Mouse (Mus musculus) limb, embryonic 12.5 days (tissue): ENCODE results near the gene Vopp1. TPM values are rescaled to one million over a fixed set of nuclear protein-coding genes. Genes with fewer than 3 reads are reported as not detected.
"Not testable (repeated sequence)": the region's sequence is repeated elsewhere in the genome, so short reads cannot be mapped to it uniquely, and the experiment has no call there.

Experiments used
- ATAC-seq: fragments of 200-750 bp; cut with Nextera tagmentation; 2 replicates; pipeline ENCODE4 v1.8.0; 2017; ENCODE audit warnings: low read depth, moderate TSS enrichment; ENCODE audit not compliant: insufficient number of reproducible peaks, insufficient read depth, low FRiP score, low TSS enrichment
- H3K27ac ChIP-seq: fragments of 300-500 bp; sonication (generic); 2 replicates; pipeline ENCODE4 v1.5.1; 2016; ENCODE audit warnings: mild to moderate bottlenecking, moderate library complexity
- H3K27me3 ChIP-seq: fragments of 300-500 bp; sonication (generic); 2 replicates; pipeline ENCODE4 v1.6.1; 2016; ENCODE audit warnings: mild to moderate bottlenecking, moderate library complexity
- H3K36me3 ChIP-seq: fragments of 300-500 bp; sonication (generic); 2 replicates; pipeline ENCODE4 v1.6.1; 2016; ENCODE audit warnings: mild to moderate bottlenecking, moderate library complexity
- H3K4me1 ChIP-seq: fragments of 300-500 bp; sonication (generic); replicated peaks from 2 replicates; pipeline ENCODE4 v1.6.1; 2016
- H3K4me2 ChIP-seq: fragments of 300-500 bp; sonication (generic); 2 replicates; pipeline ENCODE4 v1.6.1; 2016; ENCODE audit warnings: mild to moderate bottlenecking, moderate library complexity
- H3K4me3 ChIP-seq: fragments of 300-500 bp; sonication (generic); replicated peaks from 2 replicates; pipeline ENCODE4 v1.5.1; 2016; ENCODE audit warnings: mild to moderate bottlenecking
- H3K9ac ChIP-seq: fragments of 300-500 bp; sonication (generic); replicated peaks from 2 replicates; pipeline ENCODE4 v1.6.1; 2016; ENCODE audit warnings: mild to moderate bottlenecking, moderate library complexity
- H3K9me3 ChIP-seq: fragments of 300-500 bp; sonication (generic); 2 replicates; pipeline ENCODE4 v1.6.1; 2016; ENCODE audit warnings: mild to moderate bottlenecking, moderate library complexity
- WGBS: fragments of 180-500 bp; shearing (Covaris S2); methylation state at CpG from one replicate; pipeline ENCODE4 v1.1.7; 2016; 5-methylcytosine and 5-hydroxymethylcytosine counted together
- polyA plus RNA-seq: library from polyadenylated mRNA; unstranded; fragments of >200 nt; fragmentation: Nextera tagmentation; extraction: Ambion mirVana; gene quantifications from 2 replicates; pipeline ENCODE4 v1.2.1, GENCODE M21; 2016

The Vopp1 gene
- polyA plus RNA-seq, result 59.8 and 63.7 TPM in 2 replicates

DNA sequence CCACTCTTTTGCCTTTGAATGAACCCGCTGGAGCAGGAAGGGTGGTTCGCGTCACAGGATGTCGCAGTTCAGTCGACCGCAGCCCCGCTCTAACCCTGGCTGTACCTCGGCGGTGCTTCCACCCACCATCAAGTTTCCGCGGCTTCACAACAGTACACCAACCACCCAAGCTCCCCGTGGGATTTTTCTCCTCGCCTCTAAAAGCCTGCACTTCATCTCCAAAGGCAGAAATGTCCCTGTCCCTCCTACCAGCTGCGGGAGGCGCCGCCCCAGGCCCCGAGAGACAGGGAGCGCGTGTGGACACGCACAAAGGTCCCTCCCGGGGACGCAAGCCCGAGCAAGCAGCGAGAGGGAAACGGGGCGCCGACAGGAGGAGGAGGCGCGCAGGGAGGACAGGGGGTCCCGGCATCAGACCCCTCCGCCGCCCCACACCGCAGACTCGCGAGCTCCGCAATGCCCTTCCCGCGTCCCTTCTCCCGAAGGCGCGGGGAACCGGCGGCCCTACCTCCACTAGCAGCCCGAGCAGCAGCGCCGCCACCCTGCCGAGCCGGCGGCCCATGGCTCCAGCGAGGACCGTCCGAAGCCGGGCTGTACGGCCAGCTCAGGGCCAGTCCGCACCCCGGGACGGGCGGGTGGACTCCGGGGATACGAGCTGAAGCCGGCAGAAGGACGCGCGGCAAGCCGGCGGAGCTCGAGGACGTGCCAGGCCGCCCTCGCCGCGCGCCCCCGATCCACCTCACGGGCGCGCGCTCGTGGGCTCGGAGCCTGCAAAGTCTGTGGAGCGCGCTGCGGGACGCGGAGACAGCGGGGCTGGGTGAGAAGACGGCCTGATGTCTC, at the start of gene Vopp1:
TSS of gene Vopp1 (minus strand) at position 738 of the 837 bp plus-strand sequence.
- H3K4me1 ChIP-seq, result peaks cover 5% of the 10 kb centered on the region
- H3K36me3 ChIP-seq, result peaks cover 3% of the 10 kb centered on the region; the same call in 1 of the 2 replicates
- peak; percentile 85 for ATAC-seq
- under 1% methylated on average over 76 of the region's 87 CpGs for WGBS
- no peaks in the 10 kb centered on the region for H3K9me3 ChIP-seq
- H3K27ac ChIP-seq, result peak within 1 kb of the TSS; percentile 95
- no peaks in the 10 kb centered on the region for H3K27me3 ChIP-seq
- H3K9ac ChIP-seq, result peak within 1 kb of the TSS; percentile 95
- peak within 1 kb of the TSS; percentile 86 for H3K4me3 ChIP-seq
- peak within 1 kb of the TSS; percentile 67 for H3K4me2 ChIP-seq

DNA sequence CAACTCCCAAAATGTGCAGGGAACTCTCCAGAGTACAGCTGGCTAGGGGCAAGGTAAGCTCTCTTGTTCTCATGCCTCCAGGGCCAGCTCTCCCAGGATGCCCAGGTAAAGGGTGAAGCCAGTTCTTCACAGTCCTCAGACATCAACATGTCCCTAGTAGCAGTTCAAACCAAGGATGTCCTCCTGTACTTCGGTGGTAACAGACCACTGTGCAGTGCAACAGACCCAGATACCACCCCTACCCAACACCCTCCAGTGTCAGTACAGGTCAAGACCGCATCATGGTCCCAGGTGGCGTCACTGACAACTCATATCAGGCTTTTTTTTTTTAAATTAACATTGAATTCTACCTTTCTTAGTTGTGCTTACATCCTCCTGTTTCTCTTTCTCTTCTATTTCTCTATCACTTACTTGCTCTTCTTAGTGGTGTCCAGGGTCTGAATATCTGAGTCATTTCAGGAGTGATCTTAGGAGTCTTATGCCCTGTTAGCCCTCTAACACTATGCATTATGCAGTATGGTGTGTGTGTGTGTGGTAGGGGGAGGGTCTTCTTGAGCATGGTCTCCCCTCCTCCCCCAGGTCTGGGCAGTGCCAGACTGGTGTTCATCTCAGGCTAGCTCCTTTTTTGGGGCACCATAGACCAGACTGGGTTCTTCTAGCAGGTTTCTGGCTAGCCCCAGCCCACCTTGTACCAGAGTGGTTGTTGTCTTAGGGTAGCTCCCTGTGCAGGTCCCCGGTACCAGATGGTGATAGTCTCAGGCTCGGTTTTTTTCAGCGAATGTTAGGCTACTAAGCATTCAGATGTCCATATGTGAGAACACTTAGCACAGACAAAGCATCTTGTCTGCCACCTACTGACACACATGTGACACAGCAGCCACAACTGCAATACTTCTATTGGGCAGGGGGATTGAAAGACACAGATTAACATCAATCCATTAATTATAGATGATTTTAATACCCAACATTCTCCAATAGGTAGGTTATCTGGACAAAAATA, 34.4 kb upstream of the Vopp1 start:
- no peak overlapping the region for H3K4me3 ChIP-seq
- no peaks in the 10 kb centered on the region for H3K9me3 ChIP-seq
- ATAC-seq, result peak; percentile 75
- H3K36me3 ChIP-seq, result no peaks in the 10 kb centered on the region
- H3K4me1 ChIP-seq, result no peaks in the 10 kb centered on the region
- H3K27ac ChIP-seq, result no peak overlapping the region
- no peak overlapping the region for H3K9ac ChIP-seq
- H3K27me3 ChIP-seq, result no peaks in the 10 kb centered on the region
- H3K4me2 ChIP-seq, result no peak overlapping the region
- WGBS, result 47% methylated on average over 6 of the region's 6 CpGs

DNA sequence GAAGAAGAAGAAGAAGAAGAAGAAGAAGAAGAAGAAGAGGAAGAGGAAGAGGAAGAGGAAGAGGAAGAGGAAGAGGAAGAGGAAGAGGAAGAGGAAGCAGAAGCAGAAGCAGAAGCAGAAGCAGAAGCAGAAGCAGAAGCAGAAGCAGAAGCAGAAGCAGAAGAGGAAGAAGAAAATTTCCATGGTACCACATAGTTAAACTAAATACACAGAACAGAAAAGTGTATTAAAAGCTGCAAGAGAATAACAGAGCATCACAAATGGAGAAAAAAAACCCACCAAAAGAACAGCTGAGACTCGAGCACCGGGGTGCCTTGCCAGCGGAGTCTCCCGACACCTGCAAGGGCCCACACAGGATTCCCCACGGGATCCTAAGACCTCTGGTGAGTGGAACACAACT, 26.2 kb upstream of the Vopp1 start:
- 86% methylated on average over 5 of the region's 5 CpGs for WGBS
- H3K27me3 ChIP-seq, H3K4me3 ChIP-seq, H3K4me2 ChIP-seq, ATAC-seq, H3K9me3 ChIP-seq, H3K27ac ChIP-seq, H3K9ac ChIP-seq, H3K4me1 ChIP-seq, H3K36me3 ChIP-seq: not testable (repeated sequence)

DNA sequence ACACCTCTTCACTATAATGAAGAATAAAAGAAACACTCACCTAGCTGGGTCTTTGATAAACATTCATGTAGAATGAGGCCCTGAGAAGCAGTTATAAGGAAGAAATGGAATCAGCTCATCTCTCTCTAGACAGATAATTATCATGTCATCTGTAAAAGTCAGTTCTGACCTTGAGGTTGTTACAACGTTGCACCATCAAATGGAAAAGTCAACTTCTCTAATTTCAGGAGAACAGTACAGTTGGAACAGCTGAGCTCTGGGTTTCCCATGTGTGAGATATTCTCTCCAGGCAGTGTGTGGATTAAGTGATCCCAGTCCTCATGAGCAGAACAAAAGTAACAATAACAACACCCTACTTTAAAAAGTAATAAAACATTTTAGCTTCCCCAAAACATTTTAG, 25.3 kb upstream of the Vopp1 start, which contains the start of gene Vmn1r21:
TSS of gene Vmn1r21 (minus strand) at position 58 of the 400 bp plus-strand sequence.
- Histone ChIP-seq H3K4me2 (no peak within 1 kb of the TSS), H3K27ac (no peak within 1 kb of the TSS), H3K4me3 (no peak within 1 kb of the TSS), H3K9me3 (no peaks in the 10 kb centered on the region), H3K27me3 (no peaks in the 10 kb centered on the region), H3K4me1 (no peaks in the 10 kb centered on the region), H3K36me3 (no peaks in the 10 kb centered on the region), H3K9ac (no peak within 1 kb of the TSS)
- ATAC-seq, result no peak
- 55% methylated on average over 1 of the region's 1 CpGs for WGBS

DNA sequence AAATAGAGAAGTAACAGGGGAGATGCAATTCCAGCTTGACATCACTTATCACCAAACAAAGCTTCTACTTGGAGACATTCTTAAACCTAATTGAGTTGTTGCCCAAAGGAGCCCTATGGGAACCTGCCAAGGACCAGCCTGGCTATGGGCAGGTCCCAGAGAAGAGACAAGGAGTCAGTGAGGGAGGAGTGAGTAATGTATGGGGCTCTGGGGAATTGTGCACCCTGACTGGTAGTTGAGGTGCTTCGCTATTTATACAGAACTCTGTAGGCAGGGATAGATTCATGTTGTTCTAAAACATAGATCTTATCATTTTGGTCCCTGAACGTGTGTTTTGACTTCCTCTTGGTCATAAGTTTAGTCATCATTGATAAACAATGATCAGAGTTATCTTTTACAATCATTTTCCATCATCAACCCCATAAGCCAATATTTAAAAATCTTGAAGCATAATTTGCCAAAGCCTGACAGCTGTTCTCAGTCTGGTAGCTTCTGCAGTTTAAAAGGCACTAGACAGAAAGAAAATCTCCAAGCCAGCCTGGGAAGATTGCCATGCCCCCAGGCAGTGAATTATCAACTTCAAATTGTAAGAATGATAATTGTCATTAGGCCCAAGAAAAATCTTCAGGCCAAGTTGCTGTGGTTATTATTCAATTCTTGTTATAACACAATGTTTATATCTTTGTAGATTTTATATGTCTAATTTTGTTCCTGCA, 14.9 kb upstream of the Vopp1 start:
- Histone ChIP-seq H3K9me3 (no peaks in the 10 kb centered on the region), H3K27ac (no peak overlapping the region), H3K4me3 (no peak overlapping the region), H3K36me3 (no peaks in the 10 kb centered on the region), H3K4me2 (no peak overlapping the region), H3K9ac (no peak overlapping the region), H3K27me3 (no peaks in the 10 kb centered on the region), H3K4me1 (no peaks in the 10 kb centered on the region)
- 78% methylated on average over 2 of the region's 2 CpGs for WGBS
- no peak for ATAC-seq

DNA sequence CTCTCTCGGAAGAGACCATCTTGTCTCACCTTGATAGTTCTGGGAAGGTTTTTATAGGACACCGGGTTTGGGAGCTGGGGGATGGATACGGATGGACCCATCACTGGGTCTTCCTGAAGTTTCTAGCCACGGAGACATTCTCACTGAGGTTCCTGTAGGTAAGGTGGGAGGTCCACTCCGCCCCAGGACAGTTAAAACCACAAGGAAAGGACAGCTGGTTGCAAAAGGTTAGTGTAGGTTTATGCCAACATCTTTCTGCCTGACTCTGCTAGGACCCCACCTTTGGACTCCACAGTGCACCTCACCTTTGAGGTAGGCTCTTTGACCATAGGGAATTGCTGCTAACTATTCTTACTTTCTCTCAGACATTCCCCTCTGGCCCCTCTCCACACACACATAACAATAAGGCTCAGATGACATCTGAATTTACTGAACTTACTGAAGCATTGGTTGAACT, 328 bp upstream of the Vopp1 start:
- peak overlapping the region; percentile 86 for H3K4me3 ChIP-seq
- H3K4me2 ChIP-seq, result peak overlapping the region; percentile 67
- peaks cover 3% of the 10 kb centered on the region; the same call in 1 of the 2 replicates for H3K36me3 ChIP-seq
- WGBS, result 6% methylated on average over 5 of the region's 5 CpGs
- H3K4me1 ChIP-seq, result peaks cover 5% of the 10 kb centered on the region
- no peak; the same call in 1 of the 2 replicates for ATAC-seq
- peak overlapping the region; percentile 95; the same call in 1 of the 2 replicates for H3K27ac ChIP-seq
- H3K9me3 ChIP-seq, result no peaks in the 10 kb centered on the region
- H3K9ac ChIP-seq, result peak overlapping the region; percentile 95
- no peaks in the 10 kb centered on the region for H3K27me3 ChIP-seq

DNA sequence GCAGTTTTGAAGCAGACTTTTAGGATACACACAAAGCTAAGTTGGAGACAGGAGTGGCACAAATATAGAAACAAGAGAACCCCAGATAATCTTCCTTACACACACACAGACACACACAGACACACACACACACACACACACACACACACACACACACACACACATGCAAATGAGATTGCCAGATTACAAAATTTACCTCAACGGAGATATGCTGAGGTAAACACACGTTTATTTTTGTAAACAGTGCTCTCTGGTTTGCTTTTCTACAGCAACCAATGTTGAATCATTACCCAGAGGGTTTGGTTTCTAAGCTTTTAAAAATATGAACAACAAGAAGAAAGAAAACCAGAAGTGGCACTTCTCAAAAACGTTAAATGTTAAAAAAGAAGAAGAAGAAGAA, 1.5 kb downstream of the Vopp1 start:
- H3K4me2 ChIP-seq, result peak overlapping the region; percentile 67
- no peaks in the 10 kb centered on the region for H3K9me3 ChIP-seq
- 46% methylated on average over 3 of the region's 3 CpGs for WGBS
- peaks cover 5% of the 10 kb centered on the region for H3K4me1 ChIP-seq
- H3K9ac ChIP-seq, result no peak overlapping the region; the same call in 1 of the 2 replicates
- peaks cover 3% of the 10 kb centered on the region; the same call in 1 of the 2 replicates for H3K36me3 ChIP-seq
- H3K27ac ChIP-seq, result no peak overlapping the region
- ATAC-seq, result no peak
- H3K4me3 ChIP-seq, result peak overlapping the region; percentile 86
- H3K27me3 ChIP-seq, result no peaks in the 10 kb centered on the region

DNA sequence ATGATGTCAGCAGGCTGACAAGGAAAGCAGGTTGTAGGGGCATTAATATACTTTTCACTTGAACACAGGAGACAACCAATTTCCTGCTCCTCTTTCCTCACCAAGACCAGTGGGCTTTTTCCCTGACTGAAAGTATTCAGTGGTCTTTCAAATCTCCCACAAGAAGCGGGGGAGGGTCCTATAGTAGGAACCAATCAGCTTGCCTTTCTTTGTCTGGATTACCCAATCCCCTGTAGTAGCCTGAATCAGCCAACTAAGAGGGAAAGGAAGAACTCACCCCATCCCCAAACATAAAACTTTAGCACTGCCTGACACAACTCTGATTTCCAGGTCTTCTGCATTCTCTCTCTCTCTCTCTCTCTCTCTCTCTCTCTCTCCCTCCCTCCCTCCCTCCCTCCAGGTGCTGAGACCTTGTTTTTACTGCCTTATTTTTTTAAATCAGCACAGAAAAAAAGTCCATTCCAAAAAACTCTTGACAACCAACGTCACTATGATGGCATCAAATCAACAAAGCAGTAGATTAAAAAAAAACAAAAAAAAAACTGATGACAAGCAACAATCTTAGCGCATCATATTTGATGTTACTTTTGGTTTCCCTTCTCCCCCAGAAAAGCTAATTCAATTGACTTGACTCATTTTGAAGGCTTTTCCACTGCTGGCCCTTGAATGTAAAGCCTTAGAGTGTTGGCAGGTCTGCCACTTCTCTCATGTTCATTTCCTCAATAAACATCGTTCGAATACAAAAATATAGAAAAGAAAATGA, 2.1 kb downstream of the Vopp1 start:
- peak overlapping the region; percentile 86 for H3K4me3 ChIP-seq
- peak overlapping the region; percentile 23; the same call in 1 of the 2 replicates for H3K27ac ChIP-seq
- H3K4me1 ChIP-seq, result peaks cover 5% of the 10 kb centered on the region
- H3K27me3 ChIP-seq, result no peaks in the 10 kb centered on the region
- H3K4me2 ChIP-seq, result peak overlapping the region; percentile 67
- 62% methylated on average over 5 of the region's 5 CpGs for WGBS
- H3K36me3 ChIP-seq, result peaks cover 3% of the 10 kb centered on the region; the same call in 1 of the 2 replicates
- peak; percentile 80; the same call in 1 of the 2 replicates for ATAC-seq
- no peak overlapping the region for H3K9ac ChIP-seq
- no peaks in the 10 kb centered on the region for H3K9me3 ChIP-seq

DNA sequence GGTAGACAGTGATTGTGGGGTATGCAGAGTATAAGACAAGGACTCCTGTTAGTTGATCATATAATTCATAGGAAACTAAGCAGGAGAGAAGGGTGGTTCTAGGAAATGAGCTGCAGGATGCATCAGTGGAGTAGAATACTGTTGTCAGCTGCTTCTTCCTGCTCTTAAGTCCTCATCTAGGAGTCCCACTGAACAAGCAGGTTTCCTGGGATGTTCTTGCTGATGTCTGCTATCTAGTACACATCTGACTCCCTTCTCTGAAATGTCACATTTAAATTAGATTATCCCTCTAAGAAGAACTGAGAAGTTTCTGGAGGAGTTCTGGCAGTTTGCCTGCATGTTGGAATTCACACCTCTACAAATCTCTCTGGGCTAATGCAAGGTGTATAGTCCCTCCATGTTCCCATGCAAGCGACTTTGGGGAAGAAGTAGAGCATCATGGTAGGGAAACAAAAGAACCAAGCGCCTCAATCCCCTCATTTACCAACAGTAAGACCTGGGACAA, 10.5 kb downstream of the Vopp1 start:
- H3K4me1 ChIP-seq, result no peaks in the 10 kb centered on the region
- WGBS, result 87% methylated on average over 2 of the region's 2 CpGs
- H3K36me3 ChIP-seq, result no peaks in the 10 kb centered on the region
- H3K27me3 ChIP-seq, result no peaks in the 10 kb centered on the region
- H3K9me3 ChIP-seq, result 0 out of 2 replicates have a peak, but pooled peaks cover 4% of the 10 kb centered on the region
- ATAC-seq, result no peak
- H3K4me2 ChIP-seq, result no peak overlapping the region
- no peak overlapping the region for H3K9ac ChIP-seq
- no peak overlapping the region for H3K4me3 ChIP-seq
- no peak overlapping the region for H3K27ac ChIP-seq
